Mouse (Mus musculus): Measurements from ENCODE around the gene Cit. TPM values are rescaled to one million over a fixed set of nuclear protein-coding genes. Genes with fewer than 3 reads are reported as not detected.

Gene Cit
- polyA plus RNA-seq, 1 experiment from 2014 or later: 3.7 TPM

DNA sequence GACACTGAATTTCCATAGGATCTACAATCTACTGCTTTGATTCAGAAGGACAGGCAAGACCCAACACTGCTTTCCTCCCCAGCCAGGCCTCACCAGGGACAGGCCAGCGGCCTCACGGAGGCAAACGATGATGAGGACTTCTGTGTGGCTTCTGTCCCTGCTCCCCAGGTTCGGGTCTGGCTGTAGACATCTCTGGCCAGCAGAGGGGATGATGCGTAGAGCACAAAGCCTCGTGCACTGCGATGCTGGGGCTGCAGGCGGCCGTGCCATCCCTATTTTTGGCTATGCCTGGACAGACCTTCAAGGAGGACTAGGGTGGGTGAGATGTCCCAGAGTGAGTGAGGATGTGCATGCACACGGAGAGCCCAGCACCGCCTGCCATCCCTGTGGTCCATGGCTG lies 169.2 kb downstream of the Cit start:
- Histone ChIP-seq H3K4me2 (replicated peaks; ENCODE audit: low read depth) (no peak overlapping the region), H3K9ac (ENCODE audit: low read depth, low read length) (no peak overlapping the region; the same call in 1 of the 2 replicates), H3K4me1 (replicated peaks; ENCODE audit: control insufficient read depth, insufficient read depth, low read length) (peaks cover 3% of the 10 kb centered on the region; the same call in 1 of the 2 replicates), H3K27ac (ENCODE audit: low read depth, low read length) (peak overlapping the region; percentile 75), H3K4me3 (ENCODE audit: low read depth, low read length) (no peak overlapping the region), H3K9me3 (ENCODE audit: control insufficient read depth) (no peaks in the 10 kb centered on the region), H3K36me3 (ENCODE audit: control insufficient read depth, insufficient read depth) (peaks cover 57% of the 10 kb centered on the region), H3K27me3 (replicated peaks; ENCODE audit: control insufficient read depth, insufficient read depth, low read length) (no peaks in the 10 kb centered on the region)
- WGBS: 90% methylated on average over 11 of the region's 11 CpGs
- no peak for ATAC-seq
- no peak for TF ChIP-seq CTCF (IDR thresholded peaks at IDR 0.05; ENCODE audit: low read depth)

- WGBS: 90% methylated on average over 5 of the region's 5 CpGs
- no peaks in the 10 kb centered on the region for H3K27me3 ChIP-seq (replicated peaks; ENCODE audit: control insufficient read depth, insufficient read depth, low read length)
- H3K4me1 ChIP-seq (replicated peaks; ENCODE audit: control insufficient read depth, insufficient read depth, low read length): peaks cover 7% of the 10 kb centered on the region; the same call in 1 of the 2 replicates
- no peak overlapping the region for H3K27ac ChIP-seq (ENCODE audit: low read depth, low read length)
- no peak for TF ChIP-seq CTCF (IDR thresholded peaks at IDR 0.05; ENCODE audit: low read depth)
- H3K4me3 ChIP-seq (ENCODE audit: low read depth, low read length): no peak overlapping the region
- H3K9me3 ChIP-seq (ENCODE audit: control insufficient read depth): no peaks in the 10 kb centered on the region
- H3K9ac ChIP-seq (ENCODE audit: low read depth, low read length): no peak overlapping the region
- ATAC-seq: no peak
- H3K36me3 ChIP-seq (ENCODE audit: control insufficient read depth, insufficient read depth): peaks cover 79% of the 10 kb centered on the region
- H3K4me2 ChIP-seq (replicated peaks; ENCODE audit: low read depth): no peak overlapping the region
Observed at GRCm38 (mm10) chr5:116016542-116016941, 171.5 kb downstream of the Cit start.

DNA sequence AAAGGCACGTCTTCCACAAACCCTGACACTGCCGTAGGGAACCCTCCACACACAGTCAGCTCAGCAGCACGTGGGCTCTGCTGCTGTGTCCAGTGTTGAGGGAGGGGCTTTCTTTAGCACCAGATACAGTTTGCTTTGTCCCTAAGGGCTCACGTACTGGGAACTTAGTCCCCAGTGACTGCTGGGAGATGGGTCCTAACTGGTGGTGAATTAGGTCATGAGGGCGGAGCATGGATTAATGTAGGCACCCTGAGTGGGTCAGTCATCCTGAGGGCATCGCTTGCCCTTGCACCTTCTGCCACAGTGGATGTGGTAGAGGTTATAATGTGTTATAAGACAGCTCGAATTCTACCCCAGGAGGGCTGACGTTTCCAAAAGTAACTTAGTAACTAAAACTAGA lies 172.3 kb downstream of the Cit start:
- ATAC-seq: no peak
- Histone ChIP-seq H3K4me2 (replicated peaks; ENCODE audit: low read depth) (no peak overlapping the region), H3K4me1 (replicated peaks; ENCODE audit: control insufficient read depth, insufficient read depth, low read length) (peaks cover 7% of the 10 kb centered on the region; the same call in 1 of the 2 replicates), H3K9ac (ENCODE audit: low read depth, low read length) (no peak overlapping the region), H3K36me3 (ENCODE audit: control insufficient read depth, insufficient read depth) (peaks cover 79% of the 10 kb centered on the region), H3K4me3 (ENCODE audit: low read depth, low read length) (no peak overlapping the region), H3K27ac (ENCODE audit: low read depth, low read length) (no peak overlapping the region), H3K27me3 (replicated peaks; ENCODE audit: control insufficient read depth, insufficient read depth, low read length) (no peaks in the 10 kb centered on the region), H3K9me3 (ENCODE audit: control insufficient read depth) (no peaks in the 10 kb centered on the region)
- no peak for TF ChIP-seq CTCF (IDR thresholded peaks at IDR 0.05; ENCODE audit: low read depth)
- 94% methylated on average over 8 of the region's 8 CpGs for WGBS

DNA sequence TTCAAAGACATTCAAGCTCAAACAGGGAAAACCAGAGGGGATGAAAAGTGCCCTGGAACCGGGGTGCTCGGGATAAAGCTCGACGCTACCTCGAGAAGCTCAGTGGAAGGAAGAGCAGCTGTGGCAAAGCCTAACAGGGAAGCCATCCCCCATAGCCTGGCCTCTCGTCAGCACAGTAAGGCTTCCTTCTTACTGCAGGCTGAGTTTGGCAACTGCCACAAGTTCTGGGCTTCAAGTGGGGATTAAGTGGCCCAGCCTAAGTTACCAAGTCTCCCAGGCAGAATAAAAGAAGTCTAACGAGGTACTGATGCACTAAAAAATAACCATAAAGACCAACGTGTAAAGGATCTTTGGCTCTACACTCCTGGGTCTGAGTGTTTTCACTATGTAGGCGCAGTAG lies 173.1 kb downstream of the Cit start:
- H3K4me3 ChIP-seq (ENCODE audit: low read depth, low read length): no peak overlapping the region
- 0 out of 2 replicates have a peak overlapping the region, but pooled peaks have one; percentile 15 for H3K27ac ChIP-seq (ENCODE audit: low read depth, low read length)
- H3K4me1 ChIP-seq (replicated peaks; ENCODE audit: control insufficient read depth, insufficient read depth, low read length): peaks cover 7% of the 10 kb centered on the region
- H3K27me3 ChIP-seq (replicated peaks; ENCODE audit: control insufficient read depth, insufficient read depth, low read length): no peaks in the 10 kb centered on the region
- no peak overlapping the region for H3K4me2 ChIP-seq (replicated peaks; ENCODE audit: low read depth)
- H3K36me3 ChIP-seq (ENCODE audit: control insufficient read depth, insufficient read depth): peaks cover 79% of the 10 kb centered on the region
- no peak overlapping the region for H3K9ac ChIP-seq (ENCODE audit: low read depth, low read length)
- no peak for TF ChIP-seq CTCF (IDR thresholded peaks at IDR 0.05; ENCODE audit: low read depth)
- no peak for ATAC-seq
- no peaks in the 10 kb centered on the region for H3K9me3 ChIP-seq (ENCODE audit: control insufficient read depth)
- 89% methylated on average over 9 of the region's 9 CpGs for WGBS

DNA sequence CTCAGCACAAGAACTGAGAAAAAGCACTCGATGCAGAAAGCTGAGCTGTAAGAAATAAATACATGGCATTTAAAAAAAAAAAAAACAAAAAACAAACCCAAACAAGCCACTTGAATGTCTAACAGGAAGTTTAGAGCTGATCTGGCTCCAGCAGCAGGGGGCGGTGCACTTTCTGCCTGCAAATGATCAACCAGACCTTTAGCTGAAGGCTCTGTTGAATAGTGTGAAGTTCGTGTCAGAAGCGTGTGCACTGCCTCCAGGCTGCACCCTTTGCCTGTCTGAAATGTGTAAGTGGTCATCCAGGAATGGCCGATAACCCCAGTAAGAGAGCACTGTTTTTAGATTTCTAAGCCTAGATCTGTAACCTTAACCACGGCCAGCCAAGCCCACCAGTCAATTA lies 173.7 kb downstream of the Cit start:
- Histone ChIP-seq H3K27me3 (replicated peaks; ENCODE audit: control insufficient read depth, insufficient read depth, low read length) (no peaks in the 10 kb centered on the region), H3K9ac (ENCODE audit: low read depth, low read length) (no peak overlapping the region), H3K4me2 (replicated peaks; ENCODE audit: low read depth) (no peak overlapping the region), H3K27ac (ENCODE audit: low read depth, low read length) (peak overlapping the region; percentile 63), H3K4me3 (ENCODE audit: low read depth, low read length) (no peak overlapping the region), H3K4me1 (replicated peaks; ENCODE audit: control insufficient read depth, insufficient read depth, low read length) (peaks cover 7% of the 10 kb centered on the region), H3K9me3 (ENCODE audit: control insufficient read depth) (no peaks in the 10 kb centered on the region), H3K36me3 (ENCODE audit: control insufficient read depth, insufficient read depth) (peaks cover 73% of the 10 kb centered on the region)
- peak; percentile 37; the same call in 1 of the 2 replicates for ATAC-seq
- WGBS: 45% methylated on average over 6 of the region's 6 CpGs
- peak; percentile 71 for TF ChIP-seq CTCF (IDR thresholded peaks at IDR 0.05; ENCODE audit: low read depth)

- Histone ChIP-seq H3K4me3 (ENCODE audit: low read depth, low read length) (no peak overlapping the region), H3K36me3 (ENCODE audit: control insufficient read depth, insufficient read depth) (peaks cover 67% of the 10 kb centered on the region), H3K4me1 (replicated peaks; ENCODE audit: control insufficient read depth, insufficient read depth, low read length) (peaks cover 5% of the 10 kb centered on the region), H3K9ac (ENCODE audit: low read depth, low read length) (no peak overlapping the region), H3K27me3 (replicated peaks; ENCODE audit: control insufficient read depth, insufficient read depth, low read length) (no peaks in the 10 kb centered on the region), H3K27ac (ENCODE audit: low read depth, low read length) (peak overlapping the region; percentile 63), H3K4me2 (replicated peaks; ENCODE audit: low read depth) (no peak overlapping the region), H3K9me3 (ENCODE audit: control insufficient read depth) (no peaks in the 10 kb centered on the region)
- no peak for TF ChIP-seq CTCF (IDR thresholded peaks at IDR 0.05; ENCODE audit: low read depth)
- 0 out of 2 replicates have a peak, but pooled peaks have one; percentile 13 for ATAC-seq
- 44% methylated on average over 11 of the region's 11 CpGs for WGBS
Observed at GRCm38 (mm10) chr5:116019371-116019770, 174.3 kb downstream of the Cit start.

DNA sequence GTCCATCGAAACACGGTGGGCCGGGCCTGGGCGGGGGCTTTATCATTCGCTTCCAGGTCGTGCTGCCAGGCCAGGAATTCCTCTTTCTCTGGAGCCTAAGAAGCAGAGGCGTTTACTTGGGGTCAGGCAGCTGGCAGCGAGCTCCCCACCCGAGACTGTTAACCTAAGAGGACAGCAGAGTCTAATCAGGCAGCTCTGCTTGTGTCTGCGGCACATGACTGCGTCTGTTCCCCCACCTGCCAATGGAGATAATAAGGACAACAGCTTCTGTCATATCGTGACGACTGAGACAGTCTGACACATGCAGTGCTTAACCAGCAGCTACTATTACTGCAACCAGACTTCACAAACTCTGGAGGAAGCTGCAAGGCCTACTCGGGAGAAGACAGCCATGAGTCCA lies 176.5 kb downstream of the Cit start:
- TF ChIP-seq CTCF (IDR thresholded peaks at IDR 0.05; ENCODE audit: low read depth): no peak
- 77% methylated on average over 14 of the region's 14 CpGs for WGBS

More for the DNA sequence above, 176.5 kb downstream of the Cit start:
- Histone ChIP-seq H3K36me3 (ENCODE audit: control insufficient read depth, insufficient read depth) (peaks cover 45% of the 10 kb centered on the region), H3K4me2 (replicated peaks; ENCODE audit: low read depth) (peak overlapping the region; percentile 67), H3K4me1 (replicated peaks; ENCODE audit: control insufficient read depth, insufficient read depth, low read length) (peaks cover 4% of the 10 kb centered on the region), H3K4me3 (ENCODE audit: low read depth, low read length) (no peak overlapping the region), H3K27me3 (replicated peaks; ENCODE audit: control insufficient read depth, insufficient read depth, low read length) (no peaks in the 10 kb centered on the region), H3K27ac (ENCODE audit: low read depth, low read length) (no peak overlapping the region), H3K9ac (ENCODE audit: low read depth, low read length) (no peak overlapping the region), H3K9me3 (ENCODE audit: control insufficient read depth) (no peaks in the 10 kb centered on the region)
- ATAC-seq: no peak

Data from intestine, postnatal 0 days (tissue).